ENCODE assay signal across 13 mouse cellular contexts in genomic region chr5:38064701-38065100, GRCm38 (mm10). TPM values are rescaled to one million over a fixed set of nuclear protein-coding genes. Genes with fewer than 3 reads are reported as not detected.
DNase-seq lines count a peak whose midpoint lies in the region; ATAC-seq lines count a peak whose summit lies in the region.
"Had no signal": no experiment of that assay in that cellular context is flagged by ENCODE, and none has a peak within 500 bp of the region (broad histone marks: within the 10 kb centered on the region; RNA-seq: fewer than 3 reads in every experiment).

No protein-coding gene starts in this region.

- H3K4me1 ChIP-seq in hindbrain, embryonic 10.5 days (replicated peaks): peaks cover 59% of the 10 kb centered on the region
- H3K4me1 ChIP-seq in hindbrain, embryonic 14.5 days (replicated peaks; ENCODE audit: control insufficient read depth, insufficient read depth, low read length): no peaks in the 10 kb centered on the region
- H3K4me1 ChIP-seq in neural tube, embryonic 14.5 days (ENCODE audit: control insufficient read depth, insufficient read depth, low read length): peaks cover 3% of the 10 kb centered on the region; the same call in 1 of the 2 replicates
- H3K4me1 ChIP-seq in embryonic facial prominence, embryonic 11.5 days (ENCODE audit: control insufficient read depth, insufficient read depth, low read length): no peaks in the 10 kb centered on the region
- H3K4me1 ChIP-seq: heart, embryonic 15.5 days had no signal

- H3K27ac ChIP-seq in hindbrain, embryonic 10.5 days: peak overlapping the region; percentile 62; the same call in 1 of the 2 replicates
- H3K27ac ChIP-seq in hindbrain, embryonic 14.5 days: no peak overlapping the region
- H3K27ac ChIP-seq in neural tube, embryonic 14.5 days (ENCODE audit: low read depth, low read length): no peak overlapping the region
- peak overlapping the region; percentile 22; the same call in 1 of the 2 replicates for H3K27ac ChIP-seq in embryonic facial prominence, embryonic 11.5 days (replicated peaks; ENCODE audit: low read depth, low read length)
- H3K27ac ChIP-seq: heart, embryonic 15.5 days; intestine, embryonic 15.5 days; liver, embryonic 14.5 days had no signal

- H3K4me2 ChIP-seq in hindbrain, embryonic 14.5 days (replicated peaks): no peak overlapping the region
- no peak overlapping the region for H3K4me2 ChIP-seq in neural tube, embryonic 14.5 days (ENCODE audit: low read depth, low read length)
- no peak overlapping the region for H3K4me2 ChIP-seq in embryonic facial prominence, embryonic 11.5 days (ENCODE audit: low read depth, low read length)
- H3K4me2 ChIP-seq: heart, embryonic 15.5 days; intestine, embryonic 15.5 days had no signal

- H3K9me3 ChIP-seq in hindbrain, embryonic 10.5 days: no peaks in the 10 kb centered on the region
- H3K9me3 ChIP-seq in hindbrain, embryonic 14.5 days (ENCODE audit: control insufficient read depth, low read length): no peaks in the 10 kb centered on the region
- no peaks in the 10 kb centered on the region for H3K9me3 ChIP-seq in neural tube, embryonic 14.5 days (ENCODE audit: control insufficient read depth, low read length)
- H3K9me3 ChIP-seq in embryonic facial prominence, embryonic 11.5 days (replicated peaks; ENCODE audit: control insufficient read depth, low read length): no peaks in the 10 kb centered on the region
- H3K9me3 ChIP-seq: heart, embryonic 15.5 days; intestine, embryonic 15.5 days had no signal

- DNase-seq in hindbrain, embryonic 10.5 days (ENCODE audit: low spot score): no peak
- no peak for DNase-seq in hindbrain, embryonic 14.5 days (ENCODE audit: low spot score)
- DNase-seq in neural tube, embryonic 10.5 days (ENCODE audit: extremely low spot score, low spot score): no peak
- peak; percentile 49 for DNase-seq in embryonic facial prominence, embryonic 11.5 days (ENCODE audit: low spot score)
- no peak for DNase-seq in ovary, postnatal 36 days (ENCODE audit: low spot score)
- DNase-seq in layer of hippocampus, postnatal 25 days (ENCODE audit: extremely low spot score in 1 of 2, low spot score in 1 of 2): no peak
- DNase-seq: adrenal gland, adult 8-10 months; kidney, postnatal 25 days; thymus, postnatal 36 days had no signal

- H3K4me3 ChIP-seq in hindbrain, embryonic 10.5 days: no peak overlapping the region
- H3K4me3 ChIP-seq in hindbrain, embryonic 14.5 days (replicated peaks; ENCODE audit: low read length): no peak overlapping the region
- H3K4me3 ChIP-seq in neural tube, embryonic 14.5 days (ENCODE audit: low read depth, low read length): no peak overlapping the region
- H3K4me3 ChIP-seq in embryonic facial prominence, embryonic 11.5 days (ENCODE audit: low read depth, low read length): no peak overlapping the region
- H3K4me3 ChIP-seq: heart, embryonic 15.5 days; intestine, embryonic 15.5 days had no signal

- H3K27me3 ChIP-seq in hindbrain, embryonic 10.5 days (ENCODE audit: insufficient read depth, poor library complexity, severe bottlenecking): no peaks in the 10 kb centered on the region
- H3K27me3 ChIP-seq in hindbrain, embryonic 14.5 days (ENCODE audit: control insufficient read depth, insufficient read depth, low read length): no peaks in the 10 kb centered on the region
- H3K27me3 ChIP-seq in neural tube, embryonic 14.5 days (ENCODE audit: control insufficient read depth, insufficient read depth, low read length): no peaks in the 10 kb centered on the region
- H3K27me3 ChIP-seq in embryonic facial prominence, embryonic 11.5 days (ENCODE audit: control insufficient read depth, insufficient read depth, low read length): no peaks in the 10 kb centered on the region
- H3K27me3 ChIP-seq: heart, embryonic 15.5 days; intestine, embryonic 15.5 days had no signal

- no peaks in the 10 kb centered on the region for H3K36me3 ChIP-seq in hindbrain, embryonic 10.5 days
- H3K36me3 ChIP-seq in hindbrain, embryonic 14.5 days (replicated peaks; ENCODE audit: control insufficient read depth, insufficient read depth): no peaks in the 10 kb centered on the region
- H3K36me3 ChIP-seq in neural tube, embryonic 14.5 days (ENCODE audit: control insufficient read depth, insufficient read depth, low read length): no peaks in the 10 kb centered on the region
- no peaks in the 10 kb centered on the region for H3K36me3 ChIP-seq in embryonic facial prominence, embryonic 11.5 days (replicated peaks; ENCODE audit: control insufficient read depth, insufficient read depth, low read depth, low read length)
- H3K36me3 ChIP-seq: heart, embryonic 15.5 days; intestine, embryonic 15.5 days had no signal

- ATAC-seq in hindbrain, embryonic 14.5 days (ENCODE audit: low FRiP score): no peak
- ATAC-seq in neural tube, embryonic 14.5 days (ENCODE audit: low read depth): peak; percentile 21; the same call in 1 of the 2 replicates
- ATAC-seq in embryonic facial prominence, embryonic 11.5 days (replicated peaks; ENCODE audit: insufficient number of reproducible peaks, low FRiP score, low TSS enrichment, low read depth): 0 out of 2 replicates have a peak, but pooled peaks have one; percentile 49
- ATAC-seq: intestine, embryonic 15.5 days had no signal

- no peak overlapping the region for H3K9ac ChIP-seq in hindbrain, embryonic 14.5 days
- H3K9ac ChIP-seq in neural tube, embryonic 14.5 days (replicated peaks; ENCODE audit: low read depth, low read length): no peak overlapping the region
- H3K9ac ChIP-seq in embryonic facial prominence, embryonic 11.5 days (replicated peaks; ENCODE audit: low read length): no peak overlapping the region
- H3K9ac ChIP-seq: heart, embryonic 15.5 days; intestine, embryonic 15.5 days; liver, embryonic 14.5 days had no signal

- WGBS in hindbrain, embryonic 10.5 days: 28% methylated on average over 5 of the region's 5 CpGs
- 30% methylated on average over 5 of the region's 5 CpGs for WGBS in hindbrain, embryonic 14.5 days
- 10% methylated on average over 5 of the region's 5 CpGs for WGBS in neural tube, embryonic 14.5 days
- WGBS in embryonic facial prominence, embryonic 11.5 days: 9% methylated on average over 5 of the region's 5 CpGs

RNA-seq across cellular contexts. Expression of gene Stx18, which starts 26.2 kb away (rescaled TPM):
- polyA plus RNA-seq in hindbrain, embryonic 10.5 days (2016; fragmentation: Nextera tagmentation; extraction: Ambion mirVana): 52.0 and 52.7 TPM in 2 replicates
- 35.1 and 38.5 TPM in 2 replicates for polyA plus RNA-seq in hindbrain, embryonic 14.5 days (2014; fragmentation: Nextera tagmentation; extraction: Ambion mirVana)
- polyA plus RNA-seq in neural tube, embryonic 14.5 days (2014; fragmentation: Nextera tagmentation; extraction: Ambion mirVana): 38.7 and 40.6 TPM in 2 replicates
- 65.1 and 71.4 TPM in 2 replicates for polyA plus RNA-seq in embryonic facial prominence, embryonic 11.5 days (2014; fragmentation: Nextera tagmentation; extraction: Ambion mirVana)
- total RNA-seq in layer of hippocampus, postnatal 25 days (2021): 10 to 100 TPM; 38.3 to 39.7 TPM

Comparison
In these comparisons a context has a peak if more than half of its experiments do, and no peak if none do; other contexts are left out.
1. H3K27ac ChIP-seq: peak in hindbrain, embryonic 10.5 days (single experiment) and embryonic facial prominence, embryonic 11.5 days (single experiment); none in hindbrain, embryonic 14.5 days (single experiment) and neural tube, embryonic 14.5 days (single experiment).